Mouse (Mus musculus): ENCODE measurements around the gene Rapgef5. TPM values are rescaled to one million over a fixed set of nuclear protein-coding genes. Genes with fewer than 3 reads are reported as not detected.

Gene Rapgef5
- total and polyA plus RNA-seq, 3 experiments: not detected

DNA sequence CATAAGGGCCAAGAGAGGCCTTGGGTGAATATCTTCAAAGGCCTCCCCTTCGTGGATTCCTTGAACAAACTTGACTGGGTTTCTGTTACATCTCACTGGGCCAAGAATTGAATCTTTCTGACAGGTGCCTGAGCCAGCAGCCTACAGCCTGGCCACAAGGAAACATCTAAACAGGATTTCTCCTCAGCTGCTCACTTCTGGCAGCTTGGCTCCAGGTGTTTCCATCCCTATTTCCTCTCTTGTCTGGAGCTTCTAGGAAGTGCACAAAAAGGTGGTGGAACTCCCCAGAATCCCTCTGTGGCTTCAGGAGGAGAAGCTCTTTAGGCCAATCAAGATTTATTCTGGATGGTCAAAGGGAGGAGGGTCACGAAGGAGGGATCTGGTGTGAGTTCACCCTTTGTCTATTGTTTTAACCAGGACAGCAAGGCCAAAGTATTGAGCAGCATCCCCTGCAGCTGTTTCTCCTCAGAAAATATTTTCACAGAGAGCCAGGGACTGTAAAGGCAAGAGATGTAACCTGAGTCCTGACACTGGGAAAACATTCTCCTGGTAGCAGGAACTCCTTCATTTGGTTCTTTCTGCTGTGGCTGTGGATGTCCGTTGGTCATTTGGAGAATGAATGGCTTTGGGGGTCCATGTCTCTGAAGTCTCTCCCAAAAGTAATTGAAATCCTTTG, 19.6 kb upstream of the Rapgef5 start:
- H3K4me1 ChIP-seq (ENCODE audit: control insufficient read depth in 1 of 2, insufficient read depth in 2 of 2, low read length in 2 of 2): no peaks in the 10 kb centered on the region
- no peaks in the 10 kb centered on the region for H3K79me2 ChIP-seq (ENCODE audit: control insufficient read depth, insufficient read depth, low read length, poor library complexity)
- H3K27me3 ChIP-seq (ENCODE audit: control insufficient read depth in 1 of 2, insufficient read depth in 2 of 2, low read length in 2 of 2): no peaks in the 10 kb centered on the region
- H3K4me3 ChIP-seq (ENCODE audit: control insufficient read depth in 1 of 2, insufficient read depth in 1 of 2, low read depth in 2 of 2, low read length in 2 of 2): no peak overlapping the region
- H3K9ac ChIP-seq (ENCODE audit: control insufficient read depth, low read depth, low read length, poor library complexity, severe bottlenecking): no peak overlapping the region
- no peak overlapping the region for H3K27ac ChIP-seq (ENCODE audit: control insufficient read depth, low read depth, low read length)
- H3K36me3 ChIP-seq (ENCODE audit: control insufficient read depth in 1 of 2, insufficient read depth in 2 of 2, low read length in 2 of 2): no peaks in the 10 kb centered on the region
- H3K9me3 ChIP-seq (replicated peaks; ENCODE audit: insufficient read depth, low read length): no peaks in the 10 kb centered on the region
- no peak for DNase-seq (ENCODE audit: low read depth, low spot score)
- TF ChIP-seq ETS1 (IDR thresholded peaks at IDR 0.05; ENCODE audit: low read depth, low read length): no peak
- TF ChIP-seq TCF12 (IDR thresholded peaks at IDR 0.05; ENCODE audit: low read depth, low read length): no peak
- TF ChIP-seq E2F4 (IDR thresholded peaks at IDR 0.05; ENCODE audit: borderline replicate concordance, low read depth, low read length): no peak
- TF ChIP-seq TBP (IDR thresholded peaks at IDR 0.05; ENCODE audit: low read depth, low read length): no peak
- TF ChIP-seq ZNF384 (IDR thresholded peaks at IDR 0.05; ENCODE audit: low read depth, low read length): no peak
- no peak for TF ChIP-seq JUND (IDR thresholded peaks at IDR 0.05; ENCODE audit: low read depth, low read length)
- TF ChIP-seq TAL1 (IDR thresholded peaks at IDR 0.05; ENCODE audit: low read length): no peak

DNA sequence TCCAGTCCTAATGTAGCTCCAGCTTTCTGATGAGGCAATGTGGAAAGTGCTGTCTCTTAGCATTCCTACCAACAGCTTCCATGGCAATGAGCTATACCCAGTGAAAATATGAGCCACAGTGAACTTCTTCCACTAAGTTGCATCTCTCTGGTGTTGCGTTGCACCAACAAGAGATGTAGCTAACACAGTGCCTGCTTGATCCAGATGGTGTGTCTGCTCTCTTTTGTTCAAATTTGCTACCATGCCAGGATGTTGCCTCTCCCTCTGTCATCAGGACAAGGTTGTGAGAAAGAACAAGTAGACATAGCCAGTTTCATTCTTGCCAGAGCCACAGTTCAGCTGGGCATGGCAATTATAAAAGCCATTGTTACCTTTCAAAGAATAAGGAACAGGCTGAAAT, 18.9 kb upstream of the Rapgef5 start:
- Histone ChIP-seq H3K4me3 (ENCODE audit: control insufficient read depth in 1 of 2, insufficient read depth in 1 of 2, low read depth in 2 of 2, low read length in 2 of 2) (no peak overlapping the region), H3K27ac (ENCODE audit: control insufficient read depth, low read depth, low read length) (no peak overlapping the region), H3K36me3 (ENCODE audit: control insufficient read depth in 1 of 2, insufficient read depth in 2 of 2, low read length in 2 of 2) (no peaks in the 10 kb centered on the region), H3K9me3 (replicated peaks; ENCODE audit: insufficient read depth, low read length) (no peaks in the 10 kb centered on the region), H3K4me1 (ENCODE audit: control insufficient read depth in 1 of 2, insufficient read depth in 2 of 2, low read length in 2 of 2) (no peaks in the 10 kb centered on the region), H3K27me3 (ENCODE audit: control insufficient read depth in 1 of 2, insufficient read depth in 2 of 2, low read length in 2 of 2) (no peaks in the 10 kb centered on the region), H3K79me2 (ENCODE audit: control insufficient read depth, insufficient read depth, low read length, poor library complexity) (no peaks in the 10 kb centered on the region), H3K9ac (ENCODE audit: control insufficient read depth, low read depth, low read length, poor library complexity, severe bottlenecking) (no peak overlapping the region)
- no peak for DNase-seq (ENCODE audit: low read depth, low spot score)
- TF ChIP-seq TAL1 (IDR thresholded peaks at IDR 0.05; ENCODE audit: low read length) (no peak), ZKSCAN1 (IDR thresholded peaks at IDR 0.05; ENCODE audit: low read depth, low read length) (no peak), POLR2AphosphoS5 (IDR thresholded peaks at IDR 0.05; ENCODE audit: borderline replicate concordance, low read depth, low read length) (no peak), HCFC1 (IDR thresholded peaks at IDR 0.05; ENCODE audit: low read depth, low read length) (no peak), USF1 (IDR thresholded peaks at IDR 0.05; ENCODE audit: low read depth, low read length) (no peak), ELF1 (IDR thresholded peaks at IDR 0.05; ENCODE audit: low read depth, low read length) (no peak), CHD2 (IDR thresholded peaks at IDR 0.05; ENCODE audit: low read length) (no peak), CHD1 (IDR thresholded peaks at IDR 0.05; ENCODE audit: low read depth, low read length) (no peak), CTCF (IDR thresholded peaks at IDR 0.05 in 2 of 3, conservative IDR thresholded peaks at IDR 0.05 in 1 of 3; ENCODE audit: control insufficient read depth in 1 of 3, insufficient read depth in 1 of 3, low read depth in 2 of 3, low read length in 3 of 3, poor library complexity in 1 of 3, severe bottlenecking in 1 of 3) (no peak), GATA1 (IDR thresholded peaks at IDR 0.05; ENCODE audit: low read depth, low read length) (no peak), POLR2AphosphoS2 (IDR thresholded peaks at IDR 0.05; ENCODE audit: low read length) (no peak), POLR2A (IDR thresholded peaks at IDR 0.05; ENCODE audit: control insufficient read depth in 1 of 2, insufficient read depth in 1 of 2, low read depth in 1 of 2, low read length in 2 of 2, poor library complexity in 1 of 2) (no peak), NELFE (IDR thresholded peaks at IDR 0.05; ENCODE audit: low read depth, low read length) (no peak)

Measured in MEL (cell line).